Mouse (Mus musculus) megakaryocyte, embryonic 14.5 days (primary cell): ENCODE data around the gene Tbx3.

ENCODE experiments used
- FLI1 ChIP-seq: IDR thresholded peaks from 2 replicates; pipeline ENCODE4 v1.6.1; 2012; ENCODE audit warnings: low read length, inconsistent platforms, mixed read lengths
- GATA1 ChIP-seq: IDR thresholded peaks from 3 replicates; pipeline ENCODE4 v1.6.1; 2012; ENCODE audit warnings: mixed read lengths, low read length, inconsistent platforms, borderline replicate concordance

DNA sequence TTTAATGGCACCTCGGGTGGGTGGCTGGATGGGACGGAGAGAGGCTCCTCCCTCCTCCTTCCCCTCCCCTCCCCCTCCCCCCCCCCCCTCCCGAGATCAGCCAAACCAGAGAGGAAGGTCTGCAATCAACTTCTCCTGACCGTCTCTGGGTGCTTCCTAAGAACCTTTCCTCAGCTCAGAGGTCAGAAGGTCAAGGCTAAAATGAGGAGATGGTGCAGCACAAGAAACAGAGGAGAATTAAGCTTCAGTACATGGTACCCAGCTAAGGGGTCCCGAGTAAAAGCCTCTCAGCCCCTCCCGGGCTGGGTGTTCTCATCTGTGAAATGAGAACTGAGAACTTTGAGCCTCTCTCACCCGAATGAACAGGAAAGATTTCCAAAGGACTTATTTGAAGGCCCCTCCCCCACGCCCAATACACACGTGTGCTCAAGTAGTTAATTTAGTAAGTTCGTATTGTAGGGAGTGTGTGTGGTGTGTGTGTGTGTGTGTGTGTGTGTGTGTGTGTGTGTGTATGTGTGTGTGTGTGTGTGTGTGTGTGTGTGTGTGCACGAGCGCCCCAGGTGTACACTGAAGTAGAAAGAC lies 41.6 kb upstream of the Tbx3 start:
- TF ChIP-seq GATA1 (no peak), FLI1 (no peak)
